Mouse (Mus musculus): Measurements from ENCODE around the gene Eif3l. TPM values are rescaled to one million over a fixed set of nuclear protein-coding genes. Genes with fewer than 3 reads are reported as not detected.

The Eif3l gene
- polyA plus RNA-seq, 1 experiment = 172 TPM

DNA sequence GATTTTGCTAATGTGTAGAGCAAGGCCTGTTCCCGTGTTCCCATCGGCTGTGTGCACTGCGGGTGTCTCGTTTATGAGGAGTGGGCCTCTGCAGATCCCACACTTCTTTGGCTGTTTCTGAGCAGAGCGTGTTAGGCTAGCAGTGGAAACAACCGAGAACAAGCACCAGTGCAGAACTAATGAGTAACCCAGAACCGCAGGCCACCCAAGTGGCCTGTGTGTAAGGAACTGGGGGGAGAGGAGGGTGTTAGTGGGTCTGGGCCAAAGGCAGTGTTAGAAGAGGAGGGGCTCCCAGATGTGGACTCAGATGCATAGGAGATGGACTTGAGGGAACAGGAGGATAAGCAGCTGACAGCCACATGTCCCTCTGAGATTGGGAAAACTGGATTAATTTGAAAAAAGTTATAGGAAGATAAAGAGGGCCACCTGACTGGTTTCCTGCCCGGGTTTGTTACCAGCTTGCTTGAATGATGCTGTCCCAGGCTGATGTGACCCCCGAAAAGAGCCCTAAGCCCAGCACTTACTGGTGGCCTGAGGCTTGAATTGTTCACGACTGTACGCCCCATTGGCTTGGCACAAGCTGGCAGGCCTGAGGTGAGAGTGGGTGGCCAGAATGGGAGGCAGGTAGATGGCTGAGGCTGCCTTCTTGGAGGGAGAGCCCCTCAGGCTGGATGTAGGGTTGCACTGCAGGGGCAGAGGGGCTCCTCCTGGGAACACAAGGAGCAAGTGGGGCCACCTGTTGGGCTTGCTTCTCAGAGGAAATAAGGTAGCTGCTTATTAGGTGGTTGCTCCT is 61.0 kb downstream of the Eif3l start:
- Histone ChIP-seq H3K4me1 (ENCODE audit: control insufficient read depth, insufficient read depth, low read length) (peaks cover 30% of the 10 kb centered on the region), H3K27me3 (replicated peaks; ENCODE audit: control insufficient read depth, insufficient read depth, low read length) (no peaks in the 10 kb centered on the region), H3K27ac (ENCODE audit: insufficient read depth, low read depth, low read length) (peak overlapping the region; percentile 41), H3K4me3 (ENCODE audit: insufficient read depth, low read depth, low read length) (no peak overlapping the region), H3K36me3 (ENCODE audit: control insufficient read depth, insufficient read depth, low read length) (no peaks in the 10 kb centered on the region)
- 34% methylated on average over 11 of the region's 11 CpGs for whole genome bisulfite sequencing
- peak; percentile 62 for DNase-seq
- TF ChIP-seq POLR2A (IDR thresholded peaks at IDR 0.05; ENCODE audit: low read depth, low read length) (peak; percentile 20), CTCF (conservative IDR thresholded peaks at IDR 0.05; ENCODE audit: insufficient read depth, insufficient read length, low read depth, low read length) (no peak)

DNA sequence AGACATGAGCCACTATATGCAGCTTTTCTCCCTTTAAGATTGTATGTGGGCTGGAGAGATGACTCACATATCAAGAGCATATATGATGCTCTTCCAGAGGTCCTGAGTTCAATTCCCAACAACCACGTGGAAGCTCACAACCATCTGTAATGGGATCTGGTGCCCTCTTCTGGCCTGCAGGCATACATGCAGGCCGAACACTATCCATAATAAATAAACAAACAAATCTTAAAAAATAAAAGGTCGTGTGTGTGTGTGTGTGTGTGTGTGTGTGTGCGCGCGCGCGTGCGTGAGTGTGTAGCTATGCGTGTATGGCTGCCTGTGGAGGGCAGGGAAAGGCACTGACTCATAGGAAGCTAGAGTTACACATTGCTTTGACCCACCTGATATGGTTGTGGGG is 64.7 kb downstream of the Eif3l start:
- H3K27me3 ChIP-seq (replicated peaks; ENCODE audit: control insufficient read depth, insufficient read depth, low read length) = no peaks in the 10 kb centered on the region
- DNase-seq = no peak
- TF ChIP-seq POLR2A (IDR thresholded peaks at IDR 0.05; ENCODE audit: low read depth, low read length) = no peak
- peak; percentile 63 for TF ChIP-seq CTCF (conservative IDR thresholded peaks at IDR 0.05; ENCODE audit: insufficient read depth, insufficient read length, low read depth, low read length)
- WGBS = 55% methylated on average over 10 of the region's 10 CpGs
- no peaks in the 10 kb centered on the region for H3K36me3 ChIP-seq (ENCODE audit: control insufficient read depth, insufficient read depth, low read length)
- H3K4me1 ChIP-seq (ENCODE audit: control insufficient read depth, insufficient read depth, low read length) = peaks cover 17% of the 10 kb centered on the region
- H3K4me3 ChIP-seq (ENCODE audit: insufficient read depth, low read depth, low read length) = no peak overlapping the region
- no peak overlapping the region for H3K27ac ChIP-seq (ENCODE audit: insufficient read depth, low read depth, low read length)

DNA sequence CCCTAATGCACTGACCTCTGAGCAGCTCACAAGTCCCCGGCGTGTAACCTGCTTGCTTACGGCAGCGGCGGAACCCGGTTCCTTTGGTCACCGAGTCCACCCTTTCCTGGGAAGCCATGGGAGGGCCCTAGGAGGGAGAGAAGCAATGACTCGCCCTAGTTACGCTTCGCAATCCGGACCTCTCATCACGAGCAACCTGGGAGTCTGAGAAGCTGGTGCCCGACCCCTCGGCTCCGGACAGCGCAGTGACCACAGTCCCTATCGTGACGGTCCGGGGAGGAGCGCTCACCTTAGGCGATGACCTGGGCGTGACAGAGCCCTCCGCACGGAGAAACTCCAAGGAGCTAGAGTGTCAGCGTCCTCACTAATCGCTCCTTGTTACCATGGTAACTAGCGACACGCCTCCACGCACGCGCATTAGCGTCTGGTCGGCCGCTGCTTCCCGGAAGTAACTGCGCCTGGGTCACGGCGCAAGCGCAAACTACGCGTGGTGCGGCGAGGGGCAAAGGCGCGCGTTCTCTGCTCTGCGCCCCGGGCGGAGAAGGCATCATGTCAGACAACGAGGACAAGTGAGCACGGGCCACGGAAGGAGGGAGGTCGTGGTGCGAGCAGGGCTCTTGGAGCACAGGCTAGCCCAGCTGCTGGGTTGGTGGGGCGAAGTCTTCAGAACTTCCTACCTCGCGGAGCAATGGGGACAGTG is 66.0 kb downstream of the Eif3l start, which contains the start of the genes Polr2f and 1700088E04Rik:
TSS of gene Polr2f (plus strand) at position 144 of the 700 bp plus-strand sequence.
TSS of gene 1700088E04Rik (minus strand) at position 388 of the 700 bp plus-strand sequence.
- DNase-seq = peak; percentile 96
- H3K4me1 ChIP-seq (ENCODE audit: control insufficient read depth, insufficient read depth, low read length) = peaks cover 4% of the 10 kb centered on the region; the same call in 1 of the 2 replicates
- H3K27ac ChIP-seq (ENCODE audit: insufficient read depth, low read depth, low read length) = 0 out of 2 replicates have a peak within 1 kb of the TSS, but pooled peaks have one; percentile 36
- H3K4me3 ChIP-seq (ENCODE audit: insufficient read depth, low read depth, low read length) = peak within 1 kb of the TSS; percentile 87
- TF ChIP-seq POLR2A (IDR thresholded peaks at IDR 0.05; ENCODE audit: low read depth, low read length) = peak; percentile 71
- TF ChIP-seq CTCF (conservative IDR thresholded peaks at IDR 0.05; ENCODE audit: insufficient read depth, insufficient read length, low read depth, low read length) = no peak
- under 1% methylated on average over 57 of the region's 57 CpGs for WGBS
- no peaks in the 10 kb centered on the region for H3K36me3 ChIP-seq (ENCODE audit: control insufficient read depth, insufficient read depth, low read length)
- H3K27me3 ChIP-seq (replicated peaks; ENCODE audit: control insufficient read depth, insufficient read depth, low read length) = no peaks in the 10 kb centered on the region

DNA sequence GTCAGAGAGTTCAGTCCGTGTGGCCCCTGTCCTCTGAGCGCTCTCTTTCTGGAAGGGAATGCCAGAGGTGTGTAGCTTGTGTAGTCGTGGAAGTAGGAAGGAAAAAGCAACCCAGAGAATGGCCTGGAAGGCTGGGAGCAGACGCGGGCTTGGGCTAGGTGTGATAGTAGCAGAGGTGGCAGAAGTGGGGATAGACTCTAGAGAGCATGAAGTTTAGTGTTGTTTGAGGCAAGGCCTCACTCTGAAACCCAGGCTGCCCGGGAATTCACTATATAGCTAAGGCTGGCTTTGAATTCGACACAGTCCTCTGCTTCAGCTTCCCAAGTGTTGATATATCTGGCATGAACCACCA is 66.6 kb downstream of the Eif3l start:
- Histone ChIP-seq H3K27ac (ENCODE audit: insufficient read depth, low read depth, low read length) (no peak overlapping the region), H3K4me3 (ENCODE audit: insufficient read depth, low read depth, low read length) (peak overlapping the region; percentile 87)

GRCm38 (mm10) chr15:79143316-79143715 is 68.3 kb downstream of the Eif3l start:
- no peak for TF ChIP-seq CTCF (conservative IDR thresholded peaks at IDR 0.05; ENCODE audit: insufficient read depth, insufficient read length, low read depth, low read length)
- TF ChIP-seq POLR2A (IDR thresholded peaks at IDR 0.05; ENCODE audit: low read depth, low read length) = no peak
- no peaks in the 10 kb centered on the region; the same call in 1 of the 2 replicates for H3K4me1 ChIP-seq (ENCODE audit: control insufficient read depth, insufficient read depth, low read length)
- H3K27me3 ChIP-seq (replicated peaks; ENCODE audit: control insufficient read depth, insufficient read depth, low read length) = no peaks in the 10 kb centered on the region
- 82% methylated on average over 12 of the region's 12 CpGs for WGBS
- no peak overlapping the region for H3K27ac ChIP-seq (ENCODE audit: insufficient read depth, low read depth, low read length)
- H3K36me3 ChIP-seq (ENCODE audit: control insufficient read depth, insufficient read depth, low read length) = no peaks in the 10 kb centered on the region
- no peak for DNase-seq
- H3K4me3 ChIP-seq (ENCODE audit: insufficient read depth, low read depth, low read length) = no peak overlapping the region

More for the DNA sequence above, 66.6 kb downstream of the Eif3l start:
- H3K4me1 ChIP-seq (ENCODE audit: control insufficient read depth, insufficient read depth, low read length) = no peaks in the 10 kb centered on the region; the same call in 1 of the 2 replicates
- H3K36me3 ChIP-seq (ENCODE audit: control insufficient read depth, insufficient read depth, low read length) = no peaks in the 10 kb centered on the region
- TF ChIP-seq POLR2A (IDR thresholded peaks at IDR 0.05; ENCODE audit: low read depth, low read length) = no peak
- TF ChIP-seq CTCF (conservative IDR thresholded peaks at IDR 0.05; ENCODE audit: insufficient read depth, insufficient read length, low read depth, low read length) = no peak
- no peaks in the 10 kb centered on the region for H3K27me3 ChIP-seq (replicated peaks; ENCODE audit: control insufficient read depth, insufficient read depth, low read length)
- WGBS = under 1% methylated on average over 7 of the region's 7 CpGs
- no peak for DNase-seq

Other genes with a start within 250 kb of the Eif3l start
- gene Cdc42ep1, start 232.6 kb upstream of the Eif3l start, polyA plus RNA-seq (2012; rRNA removed) = 59.2 and 66.7 TPM in 2 replicates
- gene Lgals2, start 219.7 kb upstream of the Eif3l start, polyA plus RNA-seq (2012; rRNA removed) = 0.24 and 0.25 TPM in 2 replicates
- gene Gga1, start 198.0 kb upstream of the Eif3l start, polyA plus RNA-seq (2012; rRNA removed) = 56.5 and 68.1 TPM in 2 replicates
- gene Gm49510, start 175.5 kb upstream of the Eif3l start, polyA plus RNA-seq (2012; rRNA removed) = 0.03 TPM in 1 of 2 replicates, not detected in the other
- gene Sh3bp1, start 175.4 kb upstream of the Eif3l start, polyA plus RNA-seq (2012; rRNA removed) = 26.2 and 30.0 TPM in 2 replicates
- 1.7 and 1.9 TPM in 2 replicates for gene Pdxp, start 161.3 kb upstream of the Eif3l start, polyA plus RNA-seq (2012; rRNA removed)
- 310 and 318 TPM in 2 replicates for gene Lgals1, start 148.5 kb upstream of the Eif3l start, polyA plus RNA-seq (2012; rRNA removed)
- 19.3 and 24.1 TPM in 2 replicates for gene Nol12, start 140.2 kb upstream of the Eif3l start, polyA plus RNA-seq (2012; rRNA removed)
- gene Triobp, start 127.5 kb upstream of the Eif3l start, polyA plus RNA-seq (2012; rRNA removed) = 41.8 and 47.6 TPM in 2 replicates
- 123 and 145 TPM in 2 replicates for gene H1f0, start 46.7 kb upstream of the Eif3l start, polyA plus RNA-seq (2012; rRNA removed)
- gene Galr3, start 33.3 kb upstream of the Eif3l start, polyA plus RNA-seq (2012; rRNA removed) = 0.64 and 1.2 TPM in 2 replicates
- 38.9 and 52.2 TPM in 2 replicates for gene Ankrd54, start 12.3 kb upstream of the Eif3l start, polyA plus RNA-seq (2012; rRNA removed)
- gene Micall1, start 33.7 kb downstream of the Eif3l start, polyA plus RNA-seq (2012; rRNA removed) = 23.3 and 24.5 TPM in 2 replicates
- gene Polr2f, start 65.8 kb downstream of the Eif3l start, polyA plus RNA-seq (2012; rRNA removed) = 50.3 and 74.9 TPM in 2 replicates
- gene 1700088E04Rik, start 66.1 kb downstream of the Eif3l start, polyA plus RNA-seq (2012; rRNA removed) = 18.8 and 19.6 TPM in 2 replicates
- gene Sox10, start 90.1 kb downstream of the Eif3l start, polyA plus RNA-seq (2012; rRNA removed) = 0.75 and 1.2 TPM in 2 replicates
- gene Pick1, start 154.0 kb downstream of the Eif3l start, polyA plus RNA-seq (2012; rRNA removed) = 29.8 and 31.4 TPM in 2 replicates
- 0.04 and 0.11 TPM in 2 replicates for gene Gm49486, start 154.2 kb downstream of the Eif3l start, polyA plus RNA-seq (2012; rRNA removed)
- gene Slc16a8, start 179.6 kb downstream of the Eif3l start, polyA plus RNA-seq (2012; rRNA removed) = 0.23 and 0.49 TPM in 2 replicates
- gene Baiap2l2, start 210.4 kb downstream of the Eif3l start, polyA plus RNA-seq (2012; rRNA removed) = 113 and 170 TPM in 2 replicates

Data from kidney, adult 2 months (tissue).